32 mouse cellular contexts compared by ENCODE assay signal in the genomic region with DNA sequence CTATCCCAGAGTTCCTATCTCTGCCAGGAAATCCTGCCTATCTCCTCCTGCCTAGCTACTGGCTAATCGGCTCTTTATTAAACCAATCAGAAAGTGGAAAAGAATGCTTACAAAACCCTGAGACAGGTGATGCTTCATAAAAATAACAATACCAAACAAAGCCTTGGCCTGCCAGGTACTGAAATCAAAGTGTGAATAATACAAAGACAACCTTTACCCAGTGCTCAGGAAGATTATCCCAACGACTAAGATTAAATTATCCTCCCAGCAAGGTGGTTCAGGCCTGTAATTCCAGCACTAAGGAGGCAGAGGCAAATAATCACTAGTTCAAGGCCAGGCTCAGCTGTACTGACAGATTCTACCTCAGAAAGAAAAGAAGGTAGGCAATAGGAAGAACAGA. TPM values are rescaled to one million over a fixed set of nuclear protein-coding genes. Genes with fewer than 3 reads are reported as not detected.
"Had no signal": no experiment of that assay in that cellular context is flagged by ENCODE, and none has a peak within 500 bp of the region (broad histone marks: within the 10 kb centered on the region; RNA-seq: fewer than 3 reads in every experiment).

No protein-coding gene starts in this region.

- H3K36me3 ChIP-seq: heart, embryonic 15.5 days; hindbrain, embryonic 13.5 days; hindbrain, embryonic 15.5 days; limb, embryonic 13.5 days; limb, embryonic 15.5 days had no signal

- H3K27me3 ChIP-seq: heart, embryonic 13.5 days; heart, embryonic 15.5 days; hindbrain, embryonic 13.5 days; hindbrain, embryonic 15.5 days; kidney, embryonic 15.5 days; limb, embryonic 13.5 days; limb, embryonic 15.5 days had no signal

- DNase-seq: gastrocnemius, adult 2 months; gastrocnemius, postnatal 10 days; gastrocnemius, postnatal 25 days; heart, adult 18-20 months; heart, postnatal 14 days; heart, postnatal 36 days; kidney, adult 11 months; kidney, adult 2 months; kidney, adult 9 months; kidney, postnatal 14 days; kidney, postnatal 36 days; layer of hippocampus, adult 9-11 months; layer of hippocampus, postnatal 36 days had no signal

- H3K4me2 ChIP-seq: heart, embryonic 13.5 days; heart, embryonic 15.5 days; hindbrain, embryonic 13.5 days; hindbrain, embryonic 15.5 days; kidney, embryonic 15.5 days; limb, embryonic 13.5 days; limb, embryonic 15.5 days had no signal

- H3K9ac ChIP-seq: heart, embryonic 13.5 days; heart, embryonic 15.5 days; hindbrain, embryonic 13.5 days; hindbrain, embryonic 15.5 days; kidney, embryonic 15.5 days; limb, embryonic 13.5 days; limb, embryonic 15.5 days had no signal

- H3K9me3 ChIP-seq: heart, embryonic 10.5 days; heart, embryonic 13.5 days; heart, embryonic 15.5 days; hindbrain, embryonic 13.5 days; hindbrain, embryonic 15.5 days; kidney, embryonic 15.5 days; limb, embryonic 13.5 days; limb, embryonic 15.5 days had no signal

- ATAC-seq: hindbrain, postnatal 0 days; intestine, embryonic 16.5 days had no signal

- H3K4me3 ChIP-seq: gastrocnemius, adult 2 months; heart, embryonic 10.5 days; heart, embryonic 13.5 days; heart, embryonic 15.5 days; hindbrain, embryonic 13.5 days; hindbrain, embryonic 15.5 days; kidney, embryonic 15.5 days; limb, embryonic 13.5 days; limb, embryonic 15.5 days had no signal

- H3K4me1 ChIP-seq: heart, embryonic 10.5 days; hindbrain, embryonic 13.5 days; hindbrain, embryonic 15.5 days; kidney, embryonic 15.5 days; limb, embryonic 13.5 days; limb, embryonic 15.5 days had no signal

- H3K27ac ChIP-seq: gastrocnemius, adult 2 months; heart, embryonic 10.5 days; heart, embryonic 13.5 days; heart, embryonic 15.5 days; hindbrain, embryonic 13.5 days; hindbrain, embryonic 15.5 days; hindbrain, postnatal 0 days; kidney, embryonic 15.5 days; kidney, postnatal 0 days; limb, embryonic 13.5 days; limb, embryonic 15.5 days had no signal

RNA-seq across cellular contexts. Expression of a gene that starts 54.3 kb away (rescaled TPM):
- polyA plus RNA-seq: frontal cortex, adult 2 months; heart, embryonic 10.5 days; heart, embryonic 13.5 days; heart, embryonic 15.5 days; heart, postnatal 0 days; hindbrain, embryonic 11.5 days; hindbrain, embryonic 13.5 days; hindbrain, embryonic 15.5 days; hindbrain, postnatal 0 days; intestine, embryonic 14.5 days; intestine, embryonic 16.5 days; kidney, adult 2 months; kidney, embryonic 15.5 days; kidney, postnatal 0 days; large intestine, adult 2 months; limb, embryonic 11.5 days; limb, embryonic 13.5 days; limb, embryonic 15.5 days; liver, adult 2 months; liver, embryonic 16.5 days had no signal
